Mouse (Mus musculus) intestine, postnatal 0 days (tissue): ENCODE measurements around the gene 1700001P01Rik. TPM values are rescaled to one million over a fixed set of nuclear protein-coding genes. Genes with fewer than 3 reads are reported as not detected.

Source experiments
- ATAC-seq: fragments of 200-750 bp; cut with Nextera tagmentation; 2 replicates; pipeline ENCODE4 v1.8.0; 2017; ENCODE audit warnings: mild to moderate bottlenecking, moderate TSS enrichment, moderate library complexity
- H3K27ac ChIP-seq: fragments of 300-500 bp; sonication (generic); 2 replicates; pipeline ENCODE4 v1.5.1; 2014; ENCODE audit warnings: mild to moderate bottlenecking, low read depth, low read length, moderate library complexity
- H3K27me3 ChIP-seq: fragments of 300-500 bp; sonication (generic); replicated peaks from 2 replicates; pipeline ENCODE4 v1.6.1; 2014; ENCODE audit warnings: low read length, mixed read lengths; ENCODE audit not compliant: control insufficient read depth, insufficient read depth
- H3K36me3 ChIP-seq: fragments of 300-500 bp; sonication (generic); 2 replicates; pipeline ENCODE4 v1.6.1; 2014; ENCODE audit warnings: mild to moderate bottlenecking, moderate library complexity; ENCODE audit not compliant: control insufficient read depth, insufficient read depth
- H3K4me1 ChIP-seq: fragments of 300-500 bp; sonication (generic); replicated peaks from 2 replicates; pipeline ENCODE4 v1.6.1; 2014; ENCODE audit warnings: antibody characterized with exemption, low read length, mixed read lengths; ENCODE audit not compliant: control insufficient read depth, insufficient read depth
- H3K4me2 ChIP-seq: fragments of 300-500 bp; sonication (generic); replicated peaks from 2 replicates; pipeline ENCODE4 v1.6.1; 2014; ENCODE audit warnings: low read depth, mild to moderate bottlenecking, moderate library complexity
- H3K4me3 ChIP-seq: fragments of 300-500 bp; sonication (generic); 2 replicates; pipeline ENCODE4 v1.5.1; 2014; ENCODE audit warnings: low read depth, low read length
- H3K9ac ChIP-seq: fragments of 300-500 bp; sonication (generic); 2 replicates; pipeline ENCODE4 v1.6.1; 2014; ENCODE audit warnings: mild to moderate bottlenecking, low read depth, low read length
- H3K9me3 ChIP-seq: fragments of 300-500 bp; sonication (generic); 2 replicates; pipeline ENCODE4 v1.6.1; 2016; ENCODE audit warnings: mixed run types; ENCODE audit not compliant: control insufficient read depth
- CTCF ChIP-seq: sonication (generic); IDR thresholded peaks from 2 replicates; pipeline ENCODE4 v1.5.1; 2016; ENCODE audit warnings: low read depth, mild to moderate bottlenecking, control low read depth, antibody characterized with exemption, moderate library complexity
- WGBS: fragments of 180-500 bp; shearing (Covaris S2); extraction: QIAGEN DNeasy Blood & Tissue Kit; methylation state at CpG from one replicate; pipeline ENCODE4 v1.1.7; 2014; 5-methylcytosine and 5-hydroxymethylcytosine counted together
- polyA plus RNA-seq: library from polyadenylated mRNA; unstranded; fragments of >200 nt; fragmentation: Nextera tagmentation; extraction: Ambion mirVana; gene quantifications from 2 replicates; pipeline ENCODE4 v1.2.1, GENCODE M21; 2015

The 1700001P01Rik gene
- polyA plus RNA-seq, result not detected in 2 replicates

DNA sequence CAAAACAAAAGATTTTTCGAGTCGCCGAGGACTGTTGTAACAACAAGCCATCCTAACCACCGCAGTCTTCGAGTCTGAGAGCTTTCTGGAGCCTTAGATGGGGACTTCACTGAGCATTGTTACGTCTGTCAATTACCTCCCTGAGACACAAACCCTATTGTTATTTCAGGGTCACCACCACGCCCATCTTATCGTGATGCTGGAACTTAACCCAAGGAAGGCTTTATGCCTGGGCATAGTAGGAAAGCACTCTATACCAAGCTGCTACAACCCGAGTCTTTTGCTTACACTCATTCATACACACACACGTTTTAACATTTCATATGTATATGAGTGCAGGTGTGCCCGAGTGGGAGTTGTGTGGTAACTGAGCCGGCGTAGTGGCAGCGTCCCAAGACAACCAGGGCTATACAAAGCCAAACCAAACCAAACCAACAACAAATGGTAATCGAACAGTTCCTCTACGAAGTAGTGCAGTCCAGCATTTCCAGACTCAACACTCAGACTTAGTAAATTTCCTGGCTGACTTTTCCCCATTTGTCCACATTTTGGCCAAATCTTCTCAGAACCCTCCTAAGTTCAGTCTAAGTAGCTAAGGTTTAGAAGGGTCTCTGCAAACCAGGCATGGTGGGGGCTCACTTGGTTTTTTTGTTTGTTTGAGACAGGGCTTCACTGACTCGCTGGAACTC, at the start of gene 1700001P01Rik:
Gene 1700001P01Rik (minus strand): TSS at position 111 of the 689 bp plus-strand sequence.
- Histone ChIP-seq H3K4me2 (no peak within 1 kb of the TSS), H3K4me1 (0 out of 2 replicates have a peak, but pooled peaks cover 2% of the 10 kb centered on the region), H3K27ac (no peak within 1 kb of the TSS), H3K27me3 (no peaks in the 10 kb centered on the region), H3K9me3 (no peaks in the 10 kb centered on the region), H3K4me3 (no peak within 1 kb of the TSS), H3K36me3 (peaks cover 43% of the 10 kb centered on the region), H3K9ac (no peak within 1 kb of the TSS)
- 48% methylated on average over 17 of the region's 17 CpGs for WGBS
- ATAC-seq, result no peak
- no peak for TF ChIP-seq CTCF

DNA sequence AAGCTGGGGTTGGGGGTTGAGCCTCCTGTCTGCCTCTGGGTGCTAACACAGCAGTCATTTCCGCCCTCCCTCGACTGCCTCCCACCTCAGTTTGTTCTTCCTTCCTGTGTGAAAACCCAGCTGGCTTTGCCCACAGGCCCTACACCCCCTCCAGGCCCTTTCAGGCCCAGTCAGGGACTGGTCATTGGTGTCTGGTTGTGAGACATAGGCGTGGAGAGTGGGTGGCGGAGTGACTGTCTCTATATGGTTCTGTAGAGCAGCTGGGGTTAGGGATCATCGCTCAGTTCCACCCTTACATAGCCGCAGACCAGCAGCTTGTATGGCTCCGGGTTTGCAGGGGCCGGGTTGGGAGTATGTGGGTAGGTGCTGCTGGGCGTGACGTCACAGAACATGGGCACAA, 49.6 kb upstream of the 1700001P01Rik start:
- Histone ChIP-seq H3K9ac (no peak overlapping the region), H3K27me3 (no peaks in the 10 kb centered on the region), H3K36me3 (peaks cover 71% of the 10 kb centered on the region), H3K27ac (no peak overlapping the region), H3K4me1 (peaks cover 9% of the 10 kb centered on the region; the same call in 1 of the 2 replicates), H3K4me3 (no peak overlapping the region), H3K9me3 (no peaks in the 10 kb centered on the region), H3K4me2 (no peak overlapping the region)
- no peak for TF ChIP-seq CTCF
- no peak for ATAC-seq
- 80% methylated on average over 10 of the region's 10 CpGs for WGBS

DNA sequence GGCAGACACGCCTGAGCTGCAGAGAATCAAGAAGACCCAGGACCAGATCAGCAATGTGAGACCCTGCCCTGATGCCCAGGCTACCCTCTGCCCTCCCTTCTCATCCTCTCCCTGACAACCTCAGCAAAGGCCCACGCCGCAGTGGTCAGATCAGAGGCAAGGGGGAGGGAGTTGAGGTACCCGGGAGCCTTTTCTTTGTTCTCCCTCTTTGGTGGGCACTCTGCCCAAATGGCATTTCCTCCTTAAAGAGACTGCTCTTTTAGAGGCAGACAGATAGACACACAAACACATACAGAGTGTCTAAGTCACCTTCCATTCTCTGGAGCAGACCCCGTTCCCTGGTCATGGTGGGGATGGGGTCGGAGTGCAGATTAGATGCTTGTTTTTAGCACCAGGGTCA, 49.2 kb upstream of the 1700001P01Rik start:
- Histone ChIP-seq H3K9me3 (no peaks in the 10 kb centered on the region), H3K9ac (no peak overlapping the region), H3K27ac (peak overlapping the region; percentile 2; the same call in 1 of the 2 replicates), H3K36me3 (peaks cover 72% of the 10 kb centered on the region), H3K4me3 (no peak overlapping the region), H3K4me2 (no peak overlapping the region), H3K4me1 (peaks cover 13% of the 10 kb centered on the region; the same call in 1 of the 2 replicates), H3K27me3 (no peaks in the 10 kb centered on the region)
- WGBS, result 73% methylated on average over 6 of the region's 6 CpGs
- TF ChIP-seq CTCF, result no peak
- ATAC-seq, result no peak

DNA sequence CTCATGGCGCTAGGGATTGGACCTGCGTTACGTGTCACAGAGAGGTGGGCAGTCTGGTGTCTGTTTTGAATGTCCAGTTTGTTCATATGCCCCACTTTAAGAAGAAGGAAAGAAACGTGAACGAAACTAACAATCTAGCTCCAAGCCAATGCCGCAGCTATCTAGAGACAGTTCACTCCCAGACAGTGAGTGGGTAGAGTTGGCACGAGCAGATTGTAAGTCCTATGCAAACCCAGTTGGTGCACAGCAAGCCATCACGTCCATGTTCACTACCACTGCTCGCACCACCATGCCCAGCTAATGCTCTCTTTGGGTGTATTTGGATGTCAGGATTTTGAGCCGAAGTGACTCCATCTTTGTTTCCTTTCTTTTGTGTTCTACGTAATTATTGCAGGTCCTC, 48.5 kb upstream of the 1700001P01Rik start:
- Histone ChIP-seq H3K4me2 (no peak overlapping the region), H3K9me3 (no peaks in the 10 kb centered on the region)

DNA sequence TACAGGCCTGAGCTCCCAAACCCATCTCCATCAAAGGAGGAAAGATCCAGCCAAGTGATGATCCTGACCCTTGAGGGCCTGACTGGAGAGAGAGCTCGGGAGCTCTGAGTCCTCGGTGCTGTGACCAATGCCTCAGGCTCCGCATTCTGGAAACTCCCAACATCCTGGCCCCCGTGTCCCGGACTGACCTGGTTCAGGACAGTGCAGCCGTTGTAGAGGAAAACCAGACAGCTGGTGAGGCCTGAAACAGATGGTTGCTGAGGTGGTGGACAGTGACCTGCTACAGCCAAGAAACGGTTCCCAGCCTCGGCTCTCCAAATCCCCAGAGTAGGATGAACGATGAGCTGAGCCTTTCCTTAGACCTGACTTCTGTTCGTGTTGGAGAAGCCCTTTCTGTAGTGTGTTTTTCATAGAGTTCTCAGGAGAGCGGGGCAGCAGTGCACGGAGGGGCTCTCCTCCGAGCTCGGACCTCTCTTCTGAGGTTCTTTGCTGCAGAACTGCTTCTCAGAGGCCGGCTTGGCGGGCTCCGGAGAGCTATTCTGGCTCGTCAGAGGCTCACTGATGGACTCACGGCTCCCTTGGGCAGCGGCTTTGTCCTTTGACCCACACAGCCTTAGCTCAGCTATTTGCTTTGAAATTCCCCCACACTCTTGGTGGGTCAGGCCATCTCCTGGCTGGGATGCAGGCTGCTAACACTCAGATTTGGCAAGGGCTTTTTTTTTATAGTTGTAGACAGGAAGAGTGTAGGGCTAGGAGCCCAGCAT, 47.3 kb upstream of the 1700001P01Rik start:
- H3K4me1 ChIP-seq, result peaks cover 23% of the 10 kb centered on the region
- peaks cover 69% of the 10 kb centered on the region for H3K36me3 ChIP-seq
- ATAC-seq, result no peak
- H3K4me3 ChIP-seq, result no peak overlapping the region
- TF ChIP-seq CTCF, result no peak
- no peaks in the 10 kb centered on the region for H3K27me3 ChIP-seq
- H3K9ac ChIP-seq, result no peak overlapping the region
- H3K4me2 ChIP-seq, result no peak overlapping the region
- 81% methylated on average over 20 of the region's 20 CpGs for WGBS
- no peaks in the 10 kb centered on the region for H3K9me3 ChIP-seq
- no peak overlapping the region for H3K27ac ChIP-seq

More for the DNA sequence above, 48.5 kb upstream of the 1700001P01Rik start:
- peaks cover 13% of the 10 kb centered on the region; the same call in 1 of the 2 replicates for H3K4me1 ChIP-seq
- H3K9ac ChIP-seq, result no peak overlapping the region
- TF ChIP-seq CTCF, result no peak
- no peak overlapping the region for H3K27ac ChIP-seq
- no peak for ATAC-seq
- WGBS, result 95% methylated on average over 11 of the region's 11 CpGs
- H3K36me3 ChIP-seq, result peaks cover 68% of the 10 kb centered on the region
- no peak overlapping the region for H3K4me3 ChIP-seq
- H3K27me3 ChIP-seq, result no peaks in the 10 kb centered on the region

DNA sequence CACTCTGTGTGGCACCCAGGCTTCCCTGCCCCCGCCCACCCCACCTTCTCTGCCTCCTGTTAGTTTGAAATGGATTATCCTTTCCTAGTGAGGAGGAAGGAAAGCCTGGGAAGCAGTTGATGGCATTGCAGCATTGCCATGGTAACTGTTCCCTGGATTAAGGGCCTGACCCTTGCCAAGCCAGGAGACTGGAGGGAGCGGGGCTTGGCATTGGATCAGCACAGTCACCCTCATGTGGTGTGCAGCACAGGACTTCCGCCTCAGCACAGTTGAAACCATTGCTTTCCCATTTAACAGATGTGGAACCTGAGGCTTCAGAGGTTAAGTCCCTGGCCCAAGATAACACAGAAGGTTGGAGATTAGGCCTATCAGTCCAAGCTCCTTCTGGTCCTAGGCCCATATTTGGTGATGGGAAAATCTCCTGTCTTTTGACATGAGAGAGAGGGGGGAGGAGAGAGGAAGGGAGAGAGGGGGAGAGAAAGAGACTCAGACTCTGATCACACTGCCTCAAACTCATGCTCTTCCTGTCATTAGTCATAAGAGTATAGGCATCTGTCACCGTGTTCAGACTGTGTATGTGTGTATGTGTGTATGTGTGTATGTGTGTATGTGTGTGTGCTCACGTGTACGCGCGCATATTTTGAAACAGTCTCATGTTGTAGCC, 45.8 kb upstream of the 1700001P01Rik start:
- no peak for ATAC-seq
- peaks cover 25% of the 10 kb centered on the region for H3K4me1 ChIP-seq
- H3K4me2 ChIP-seq, result no peak overlapping the region
- H3K9me3 ChIP-seq, result no peaks in the 10 kb centered on the region
- no peak overlapping the region for H3K9ac ChIP-seq
- H3K27ac ChIP-seq, result peak overlapping the region; percentile 77
- H3K36me3 ChIP-seq, result peaks cover 59% of the 10 kb centered on the region
- TF ChIP-seq CTCF, result no peak
- H3K27me3 ChIP-seq, result no peaks in the 10 kb centered on the region
- H3K4me3 ChIP-seq, result no peak overlapping the region
- WGBS, result 89% methylated on average over 8 of the region's 8 CpGs
